Mouse (Mus musculus) layer of hippocampus, postnatal 25 days (tissue): ENCODE data around the gene Bmp4. TPM values are rescaled to one million over a fixed set of nuclear protein-coding genes. Genes with fewer than 3 reads are reported as not detected.

Source experiments
- DNase-seq, 2 experiments: peaks; one replicate each; pipeline ENCODE4 v3.0.0; 2022; ENCODE audit warnings: mixed read lengths in 2 of 2, low spot score in 1 of 2; ENCODE audit errors: extremely low spot score in 1 of 2
- total RNA-seq, 2 experiments: library from RNA; stranded (reverse); gene quantifications; 2 replicates each; pipeline ENCODE4 v1.2.3; 2021

Gene Bmp4
- total RNA-seq, result 1 to 10 TPM; 5.9 to 8.0 TPM

GRCm38 (mm10) chr14:46390249-46390775 is at the start of gene Bmp4:
Bmp4 (minus strand) TSS chr14:46390669.
- no peak for DNase-seq

- DNase-seq, result no peak
These were observed 49.1 kb upstream of the Bmp4 start for GRCm38 (mm10) chr14:46439461-46440048.

GRCm38 (mm10) chr14:46436471-46437090 is 46.1 kb upstream of the Bmp4 start:
- no peak for DNase-seq

- DNase-seq, result no peak
These were observed 39.8 kb upstream of the Bmp4 start for GRCm38 (mm10) chr14:46430231-46430630.

- no peak for DNase-seq
These were observed 36.8 kb upstream of the Bmp4 start for GRCm38 (mm10) chr14:46427251-46427650.

GRCm38 (mm10) chr14:46421823-46422222 is 31.4 kb upstream of the Bmp4 start:
- no peak for DNase-seq

GRCm38 (mm10) chr14:46419269-46419668 is 28.8 kb upstream of the Bmp4 start:
- no peak for DNase-seq

- no peak for DNase-seq
These were observed 28.1 kb upstream of the Bmp4 start for GRCm38 (mm10) chr14:46418371-46419097.

- no peak for DNase-seq
These were observed 22.1 kb upstream of the Bmp4 start for GRCm38 (mm10) chr14:46412497-46413000.

- no peak for DNase-seq
These were observed 20.2 kb upstream of the Bmp4 start for GRCm38 (mm10) chr14:46410557-46411120.

- DNase-seq, result no peak
These were observed 18.5 kb upstream of the Bmp4 start for GRCm38 (mm10) chr14:46409016-46409415.

GRCm38 (mm10) chr14:46408319-46408718 is 17.9 kb upstream of the Bmp4 start:
- DNase-seq, result no peak

- no peak for DNase-seq
These were observed 9.5 kb upstream of the Bmp4 start for GRCm38 (mm10) chr14:46399925-46400324.

GRCm38 (mm10) chr14:46398091-46398695 is 7.7 kb upstream of the Bmp4 start:
- DNase-seq, result no peak

GRCm38 (mm10) chr14:46391621-46392170 is 1.2 kb upstream of the Bmp4 start:
- no peak for DNase-seq

- DNase-seq, result no peak
These were observed 826 bp downstream of the Bmp4 start for GRCm38 (mm10) chr14:46389438-46390248.

- DNase-seq, result no peak
These were observed 1.8 kb downstream of the Bmp4 start for GRCm38 (mm10) chr14:46388636-46389035.

GRCm38 (mm10) chr14:46387821-46388481 is 2.5 kb downstream of the Bmp4 start:
- DNase-seq, result no peak

- no peak for DNase-seq
These were observed 3.2 kb downstream of the Bmp4 start for GRCm38 (mm10) chr14:46387357-46387671.
